Mouse (Mus musculus): Measurements from ENCODE around the gene Notch2.
"Not testable (repeated sequence)": the region's sequence is repeated elsewhere in the genome, so short reads cannot be mapped to it uniquely, and the experiment has no call there.

Notch2 gene

DNA sequence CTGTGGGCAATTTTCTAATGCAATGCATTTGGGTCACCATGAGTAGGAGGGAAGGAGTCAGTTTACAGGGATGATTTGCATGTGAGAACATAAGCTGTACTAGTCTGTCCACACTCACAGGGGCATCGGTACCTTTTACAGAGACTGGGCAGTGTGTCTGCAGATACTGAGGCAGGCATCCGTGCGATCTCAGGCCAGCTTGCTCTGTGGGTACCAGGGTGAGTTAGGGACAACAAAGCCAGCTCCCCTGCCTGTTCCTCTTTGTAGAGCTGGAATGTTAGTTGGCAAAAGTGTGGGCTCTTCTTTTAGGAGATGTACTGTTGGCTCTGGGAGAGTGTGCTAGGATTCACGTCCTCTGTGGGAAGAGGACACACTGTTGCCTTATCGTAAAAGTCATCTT, 19.6 kb downstream of the Notch2 start:
- DNase-seq = no peak

- DNase-seq = no peak
Observed at GRCm38 (mm10) chr3:98034622-98035593, 21.6 kb downstream of the Notch2 start.

DNA sequence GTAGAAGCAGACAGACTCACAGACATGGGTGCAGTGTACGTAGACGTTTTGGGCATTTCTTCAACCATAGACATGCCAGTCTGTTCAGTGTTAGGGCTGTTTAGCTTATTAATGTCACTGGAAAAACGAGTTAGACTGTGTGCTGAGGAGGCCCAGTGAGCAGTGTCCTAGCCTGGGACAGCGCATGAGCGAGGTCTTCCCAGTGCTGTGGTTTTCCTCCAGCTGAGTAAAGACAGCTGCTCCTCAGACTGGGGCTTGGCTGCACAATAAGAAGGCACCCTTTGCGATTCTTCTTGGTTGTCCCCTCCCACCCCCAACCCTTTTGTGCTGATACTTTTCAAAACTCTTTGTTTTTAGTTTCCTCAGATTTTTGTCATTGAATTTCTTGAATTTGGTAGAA, 22.8 kb downstream of the Notch2 start:
- no peak for DNase-seq

DNA sequence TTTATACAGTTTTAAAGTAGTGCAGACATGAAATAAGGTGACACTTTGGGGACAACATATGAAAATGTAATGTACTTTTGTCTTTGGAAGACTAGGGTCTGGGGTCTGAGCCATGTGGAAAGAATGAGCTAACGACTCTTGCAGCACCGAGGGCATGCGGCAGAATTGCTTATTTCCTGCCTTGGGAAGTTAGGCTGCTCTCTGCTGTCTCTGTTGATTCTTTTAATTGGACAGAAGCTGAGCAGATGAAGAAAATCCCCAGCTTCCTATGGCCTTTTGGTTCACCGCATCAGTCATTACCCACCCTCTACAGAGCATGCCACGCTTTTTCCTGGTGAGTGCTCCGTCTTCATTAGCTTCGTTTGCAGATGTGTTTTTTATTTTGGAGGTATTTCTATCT, 23.8 kb downstream of the Notch2 start:
- no peak for DNase-seq

- no peak for DNase-seq
Observed at GRCm38 (mm10) chr3:98038658-98039057, 25.3 kb downstream of the Notch2 start.

GRCm38 (mm10) chr3:98039223-98039622, 25.9 kb downstream of the Notch2 start:
- no peak for DNase-seq

- DNase-seq = no peak
Observed at GRCm38 (mm10) chr3:98039666-98040456, 26.5 kb downstream of the Notch2 start.

DNA sequence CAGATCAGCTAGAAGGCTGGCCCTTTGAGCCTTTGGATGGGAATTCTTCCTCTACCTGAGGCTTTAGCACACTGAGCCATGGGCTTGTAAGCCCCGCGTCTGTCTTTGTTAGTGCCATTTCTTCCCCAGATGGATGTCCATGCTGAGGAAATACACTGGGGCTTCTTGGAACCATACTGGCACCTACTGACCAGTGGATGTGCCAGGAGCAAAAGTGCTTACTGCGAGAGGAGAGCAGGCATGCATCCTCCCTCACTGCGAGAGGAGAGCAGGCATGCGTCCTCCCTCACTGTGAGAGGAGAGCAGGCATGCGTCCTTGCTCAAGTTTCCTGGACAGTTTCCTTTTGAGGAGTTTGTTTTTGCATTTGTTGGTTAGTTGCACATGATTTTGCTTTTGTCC, 27.5 kb downstream of the Notch2 start:
- DNase-seq = no peak

DNA sequence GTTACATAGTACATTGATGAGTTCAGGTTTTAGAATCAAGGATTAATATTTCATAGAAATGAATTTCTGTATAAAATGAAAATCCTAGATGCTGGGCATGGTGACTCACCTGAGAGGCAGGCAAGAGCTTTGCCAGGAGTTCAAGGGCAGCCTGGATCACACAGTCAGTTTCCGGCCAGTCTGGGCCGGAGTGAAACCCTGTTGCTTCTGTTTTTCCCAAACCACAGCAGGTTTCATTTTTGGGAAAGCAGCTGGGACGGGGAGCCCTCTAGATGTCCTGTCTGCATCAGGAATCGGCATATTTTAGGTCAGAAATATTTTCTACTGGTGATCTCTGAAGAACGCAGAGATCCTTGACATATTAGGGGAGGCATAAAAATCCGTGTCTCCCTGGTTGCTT, 29.0 kb downstream of the Notch2 start:
- no peak for DNase-seq

DNA sequence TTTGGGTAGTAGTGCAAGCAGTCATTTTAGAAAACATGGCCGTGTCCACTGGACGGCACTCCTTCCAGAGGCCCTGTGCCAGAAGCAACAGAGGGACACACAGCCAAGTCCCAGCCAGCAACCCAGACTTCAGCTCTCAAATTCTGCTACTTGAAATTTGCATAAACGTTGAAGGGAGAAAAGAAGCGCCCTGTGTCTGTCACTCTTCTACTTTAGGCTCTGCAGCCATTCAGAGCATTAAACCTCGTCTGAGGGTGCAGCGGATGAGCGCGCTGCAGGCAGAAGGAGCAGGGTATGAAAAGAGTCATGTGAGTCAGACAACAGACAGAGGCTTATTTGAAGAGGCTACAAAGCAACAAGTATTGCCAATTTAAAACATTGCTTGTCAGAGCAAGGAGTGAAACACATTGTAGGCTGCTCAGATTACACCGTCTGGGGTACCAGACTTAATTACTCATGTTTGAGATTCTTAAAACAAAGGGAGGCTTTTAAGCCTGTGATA, 29.7 kb downstream of the Notch2 start:
- DNase-seq = peak; percentile 43

- DNase-seq = no peak
Observed at GRCm38 (mm10) chr3:98043669-98044068, 30.3 kb downstream of the Notch2 start.

DNA sequence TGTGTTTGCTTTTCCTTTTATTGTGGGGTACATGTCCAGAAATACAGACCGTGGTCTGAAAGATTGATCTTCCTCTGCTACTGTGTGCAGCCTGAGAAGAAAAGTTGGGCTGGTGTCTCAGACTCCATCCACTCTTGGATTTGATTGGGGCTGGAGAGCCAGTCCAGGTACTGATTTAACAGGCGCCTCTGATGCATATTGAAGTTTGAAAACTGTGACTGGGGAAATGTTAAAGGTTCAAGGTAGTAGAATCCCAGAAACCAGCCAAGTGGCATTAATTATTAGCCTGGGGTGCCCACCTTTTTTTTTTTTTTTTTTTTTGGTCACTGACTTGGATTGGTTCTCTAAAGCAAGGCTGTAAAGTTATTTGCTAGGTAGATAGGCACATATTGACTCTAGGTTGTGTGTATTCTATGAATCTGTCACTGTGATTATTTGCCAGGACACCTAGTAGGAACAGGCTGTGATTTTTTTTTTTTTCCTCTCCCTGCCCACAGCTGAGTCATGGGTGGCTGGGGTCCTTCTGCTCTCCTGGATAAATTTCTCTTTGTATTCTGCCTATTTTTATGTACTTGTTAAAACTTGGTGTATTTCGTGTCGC, 31.5 kb downstream of the Notch2 start:
- no peak for DNase-seq

GRCm38 (mm10) chr3:98045465-98046148, 32.3 kb downstream of the Notch2 start:
- DNase-seq = no peak

GRCm38 (mm10) chr3:98046305-98046704, 33.0 kb downstream of the Notch2 start:
- DNase-seq = no peak

GRCm38 (mm10) chr3:98049671-98050070, 36.3 kb downstream of the Notch2 start:
- DNase-seq = no peak

DNA sequence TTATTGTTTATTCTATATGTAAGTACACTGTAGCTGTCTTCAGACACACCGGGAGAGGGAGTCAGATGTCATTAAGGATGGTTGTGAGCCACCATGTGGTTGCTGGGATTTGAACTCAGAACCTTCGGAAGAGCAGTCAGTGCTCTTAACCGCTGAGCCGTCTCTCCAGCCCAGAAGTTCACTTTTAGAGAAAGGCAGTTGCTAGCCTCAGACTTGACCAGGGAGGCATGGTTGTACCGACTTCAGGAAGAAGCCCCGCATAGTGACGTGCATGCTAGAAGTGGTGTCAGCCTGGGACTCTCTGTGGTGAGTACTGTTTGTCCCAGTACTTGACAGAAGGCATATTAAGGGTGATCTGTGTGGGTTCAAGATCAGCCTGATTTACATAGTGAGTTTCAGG, 36.8 kb downstream of the Notch2 start:
- not testable (repeated sequence) for DNase-seq

DNA sequence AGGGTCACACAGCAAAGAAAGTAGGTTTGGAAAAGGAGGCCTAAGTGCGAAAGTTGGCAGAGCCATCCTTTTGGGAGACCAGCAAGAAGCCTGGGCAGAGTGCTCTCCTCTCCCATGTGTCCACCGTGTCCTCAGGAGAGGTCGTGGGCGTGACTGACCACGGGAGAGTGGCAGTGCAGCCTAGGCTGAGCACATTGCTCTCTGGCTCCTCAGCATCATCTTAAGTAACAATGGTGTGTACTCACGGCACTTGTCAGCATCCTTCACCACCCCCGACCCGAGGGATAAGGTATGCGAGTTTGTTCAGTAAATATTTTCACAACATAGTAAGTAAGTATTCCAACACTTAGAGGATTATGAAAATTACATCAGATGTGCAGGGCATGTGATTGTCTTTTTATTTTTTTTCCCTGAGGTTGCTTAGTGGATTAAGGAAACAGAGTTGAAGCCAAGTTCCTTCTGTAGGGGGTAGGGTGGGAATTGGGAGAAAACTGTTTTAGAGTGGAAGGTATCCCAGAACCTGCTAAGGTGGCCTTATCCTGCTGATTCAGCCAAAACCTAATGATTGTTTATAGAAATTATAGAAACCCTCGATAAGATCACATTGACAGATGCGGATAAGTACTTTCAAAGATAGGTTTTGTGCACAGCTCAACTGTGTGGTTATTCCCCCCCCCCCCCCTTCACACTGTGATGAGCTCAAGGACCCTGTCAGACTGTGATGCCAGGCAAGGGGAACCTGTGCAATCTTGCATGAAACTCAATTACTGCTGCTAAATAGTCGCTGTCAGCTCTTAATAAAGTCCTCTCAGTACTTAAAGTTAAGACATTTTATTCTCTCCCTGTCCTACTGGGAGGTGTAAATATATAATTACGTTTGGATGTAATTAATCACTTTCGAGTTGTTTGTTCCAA, 37.4 kb downstream of the Notch2 start:
- DNase-seq = no peak

DNA sequence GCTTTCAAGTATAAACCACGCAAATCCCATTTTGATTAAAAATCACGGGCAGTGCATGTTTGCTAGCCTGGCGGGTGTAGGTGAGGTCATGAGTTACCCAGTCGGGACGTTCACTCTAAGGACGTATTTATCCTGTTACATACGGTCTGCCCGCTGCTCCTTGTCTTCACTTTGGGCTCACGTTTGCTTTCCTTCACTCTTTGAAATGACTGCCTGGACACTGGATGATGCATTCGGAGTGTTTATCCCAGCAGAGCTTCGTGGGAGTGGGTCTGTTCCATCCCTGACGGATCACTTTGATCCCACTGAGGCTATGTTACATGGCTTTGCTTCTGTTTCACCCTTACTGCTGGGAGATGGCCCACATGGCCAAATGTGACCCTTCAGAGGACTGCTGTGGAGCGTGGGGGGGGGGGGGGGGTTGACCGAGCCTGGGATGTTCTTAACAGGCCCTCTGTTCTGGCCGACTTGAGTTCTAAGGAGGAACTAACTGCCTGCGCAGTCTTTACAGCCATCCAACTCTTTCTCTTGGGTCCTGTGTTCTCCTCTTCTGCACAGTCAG, 38.2 kb downstream of the Notch2 start:
- no peak for DNase-seq

DNA sequence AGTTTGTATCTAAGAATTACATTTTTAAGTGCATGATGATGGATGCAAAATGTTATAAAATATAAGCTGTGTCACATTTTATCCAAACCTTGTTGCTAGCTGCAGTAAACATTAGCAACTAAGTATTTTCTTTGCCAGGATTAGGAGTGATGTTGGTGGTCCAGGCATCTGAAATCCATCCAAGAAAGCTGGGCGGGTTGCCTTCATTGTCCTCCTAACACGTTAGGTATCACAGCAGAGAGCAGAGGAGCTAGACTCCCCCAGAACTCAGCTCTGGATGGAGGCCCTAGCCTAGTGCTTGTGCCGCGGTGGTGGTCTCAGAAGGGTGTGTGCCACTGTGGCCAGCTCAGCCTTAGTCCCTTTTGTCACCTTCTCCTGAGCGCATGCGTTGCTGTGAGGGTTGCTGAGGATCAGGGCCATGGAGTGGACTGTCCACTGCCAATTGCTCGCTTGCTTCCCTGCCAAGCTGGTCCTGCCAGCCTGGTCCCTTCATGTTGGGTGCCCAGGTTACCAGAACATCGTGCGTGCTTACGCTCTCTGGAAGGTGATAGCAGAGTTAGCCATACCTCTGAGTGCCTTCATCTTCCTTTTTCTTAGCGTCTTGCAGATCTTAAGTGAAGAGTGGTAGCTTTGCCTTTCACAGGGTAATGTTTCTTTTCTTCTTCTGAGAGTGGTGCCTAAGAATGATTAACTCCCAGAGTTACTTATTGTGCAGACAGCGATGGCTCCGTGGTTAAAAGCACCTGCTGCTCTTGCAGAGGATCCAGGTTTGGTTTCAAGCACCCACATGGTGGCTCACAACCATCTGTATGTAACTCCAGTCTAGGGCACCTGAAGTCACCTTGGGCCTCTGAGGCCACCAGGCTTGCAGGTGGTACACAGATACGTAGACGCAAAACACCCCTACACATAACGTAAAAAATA, 39.4 kb downstream of the Notch2 start:
- no peak for DNase-seq

DNA sequence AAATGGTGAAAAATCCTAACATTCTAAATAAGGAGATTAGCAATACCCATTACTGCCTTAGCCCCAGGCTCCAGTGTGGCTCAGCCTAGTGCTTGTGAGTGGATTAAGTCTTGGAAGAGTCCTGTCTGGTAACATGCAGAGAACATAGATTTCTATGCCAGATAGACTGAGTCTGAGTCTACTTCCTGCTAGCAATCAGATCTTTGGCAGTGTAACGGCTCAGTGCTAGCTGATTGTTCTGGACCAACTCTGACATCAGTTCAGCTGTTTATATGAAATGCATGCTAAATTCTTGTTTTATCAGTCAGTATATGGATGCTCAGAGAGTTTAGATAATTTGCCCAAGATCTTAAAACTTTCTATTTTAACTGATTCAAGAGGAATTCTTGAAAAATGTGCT, 40.5 kb downstream of the Notch2 start:
- no peak for DNase-seq
